Mouse (Mus musculus) embryo, embryonic 11.5 days (tissue): Measurements from ENCODE around the gene Nos1ap.

Source experiments
- DNase-seq: peaks from one replicate; pipeline ENCODE4 v3.0.0-alpha.2; 2012; ENCODE audit warnings: low read depth, low spot score

Gene Nos1ap

GRCm38 (mm10) chr1:170502491-170503276 is 87.0 kb downstream of the Nos1ap start:
- DNase-seq, result no peak

DNA sequence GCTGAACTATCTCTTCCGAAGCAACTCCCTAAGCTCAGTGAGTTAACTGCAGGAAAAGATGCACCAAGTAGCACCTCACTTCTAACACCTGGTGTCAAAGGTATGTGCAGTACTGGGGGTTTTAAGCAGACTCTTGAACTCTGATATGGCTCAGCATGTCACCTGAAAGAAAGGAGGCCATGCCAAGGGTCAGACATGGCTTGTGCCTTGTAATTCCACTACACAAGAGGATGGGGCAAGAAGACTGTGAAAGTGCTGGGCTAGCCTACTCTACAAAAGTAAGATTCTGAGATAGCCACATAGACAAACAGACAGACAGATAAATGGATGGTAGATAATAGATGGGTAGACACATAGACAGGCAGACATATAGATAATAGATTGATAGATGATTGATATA is 87.7 kb downstream of the Nos1ap start:
- no peak for DNase-seq

- no peak for DNase-seq
These were observed 88.1 kb downstream of the Nos1ap start for GRCm38 (mm10) chr1:170501556-170501955.

- DNase-seq, result no peak
These were observed 89.8 kb downstream of the Nos1ap start for GRCm38 (mm10) chr1:170499891-170500290.

- DNase-seq, result no peak
These were observed 90.2 kb downstream of the Nos1ap start for GRCm38 (mm10) chr1:170499466-170499865.

DNA sequence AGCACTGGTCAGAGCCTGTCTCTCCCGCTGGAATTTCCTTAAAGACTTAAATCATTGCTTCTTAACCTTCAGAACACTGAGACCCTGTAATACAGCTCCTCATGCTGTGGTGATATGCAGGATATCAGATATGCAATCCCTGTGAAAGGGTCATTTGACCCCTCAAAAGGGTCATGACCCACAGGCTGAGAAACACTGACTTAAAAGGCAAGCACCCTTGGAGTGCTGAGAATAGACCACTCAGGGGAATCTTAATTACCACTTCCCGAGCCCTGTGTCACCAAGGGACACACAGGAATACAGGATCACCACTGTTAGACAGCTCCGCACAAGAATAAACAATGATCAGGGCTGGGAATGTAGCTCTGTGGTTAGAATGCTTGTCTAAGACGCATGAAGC is 91.0 kb downstream of the Nos1ap start:
- no peak for DNase-seq

DNA sequence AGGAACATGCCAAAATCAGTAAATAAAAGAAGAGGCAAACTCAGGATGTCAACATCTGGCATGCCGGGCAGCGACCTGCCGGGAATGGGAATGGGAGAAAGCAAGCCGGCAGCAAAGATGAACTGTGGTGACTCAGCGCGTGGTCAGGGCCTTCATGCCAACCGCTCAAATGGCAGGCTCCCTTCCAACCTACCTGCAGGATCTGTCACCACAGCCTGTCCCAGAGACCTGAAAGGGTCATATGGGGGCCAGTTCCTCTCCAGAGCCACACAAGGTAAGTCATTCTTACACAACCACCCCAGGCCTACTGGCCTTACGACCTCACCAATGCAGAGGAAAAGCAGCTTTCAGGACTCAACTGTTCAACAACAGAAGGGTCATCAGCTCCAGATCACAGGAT is 93.4 kb downstream of the Nos1ap start:
- DNase-seq, result no peak

DNA sequence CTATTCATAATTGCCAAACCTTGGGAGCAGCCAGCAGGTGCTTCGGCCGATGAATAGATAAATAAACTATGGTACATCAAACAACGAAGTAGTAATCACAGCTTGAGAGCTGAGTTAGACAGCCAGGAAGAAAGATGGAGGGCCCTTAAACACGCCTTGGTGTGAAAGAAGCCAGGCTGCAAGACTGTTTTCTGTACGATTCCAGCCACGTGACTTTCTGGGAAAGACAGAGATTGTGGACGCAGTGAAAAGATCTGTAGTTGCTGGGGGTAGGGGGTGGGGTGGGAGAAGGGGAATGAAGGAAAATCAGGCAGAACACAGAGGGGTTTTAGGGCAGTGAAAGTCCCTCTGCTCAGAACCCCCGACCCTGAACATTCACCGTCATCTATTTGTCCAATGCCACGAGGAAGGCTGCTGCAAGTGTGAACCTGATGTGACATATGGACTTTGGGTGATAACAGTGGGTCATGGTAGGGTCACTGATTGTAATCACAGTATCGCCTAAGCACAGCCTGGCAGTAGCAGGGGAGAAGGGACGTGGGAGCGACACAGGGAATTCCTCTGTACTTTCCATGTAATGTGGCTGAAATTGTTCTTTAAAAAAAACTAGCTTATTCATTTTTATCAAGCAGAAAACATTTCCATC is 94.0 kb downstream of the Nos1ap start:
- DNase-seq, result no peak

GRCm38 (mm10) chr1:170492527-170492926 is 97.1 kb downstream of the Nos1ap start:
- DNase-seq, result no peak

- DNase-seq, result no peak
These were observed 97.6 kb downstream of the Nos1ap start for GRCm38 (mm10) chr1:170492027-170492426.

- no peak for DNase-seq
These were observed 99.7 kb downstream of the Nos1ap start for GRCm38 (mm10) chr1:170489936-170490335.

GRCm38 (mm10) chr1:170489450-170489849 is 100.2 kb downstream of the Nos1ap start:
- DNase-seq, result no peak

- no peak for DNase-seq
These were observed 104.5 kb downstream of the Nos1ap start for GRCm38 (mm10) chr1:170485119-170485518.

DNA sequence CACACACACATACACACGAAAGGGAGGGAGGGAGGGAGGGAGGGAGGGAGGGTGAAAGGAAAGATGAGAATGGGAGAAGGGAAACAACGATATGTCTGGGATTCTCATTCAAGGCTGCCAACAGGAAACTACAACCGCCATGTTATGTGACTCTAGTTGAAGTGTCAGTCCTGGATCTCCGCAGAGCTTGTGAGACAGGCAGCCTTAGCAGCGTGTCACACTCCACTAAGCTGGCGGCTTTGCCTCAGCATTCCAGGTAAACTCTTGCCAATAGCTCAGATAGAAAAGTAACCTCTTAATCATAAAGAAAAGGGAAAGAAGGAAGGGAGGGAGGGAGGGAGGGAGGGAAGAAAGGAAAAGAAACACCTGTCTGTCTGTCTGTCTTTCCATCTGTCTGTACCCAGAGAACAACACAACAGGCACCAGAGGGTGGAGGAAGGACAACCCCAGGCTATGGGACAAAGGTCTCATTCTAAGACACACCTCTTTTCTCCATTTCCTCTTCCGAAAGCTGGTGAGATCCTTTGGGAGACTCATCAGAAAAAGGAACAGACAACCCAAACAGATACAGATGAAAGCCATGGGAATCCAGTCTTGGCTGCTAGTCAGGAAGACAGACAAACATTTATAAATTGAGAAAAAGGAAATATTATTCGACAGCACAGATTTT is 107.3 kb downstream of the Nos1ap start:
- no peak for DNase-seq

- DNase-seq, result no peak
These were observed 108.6 kb downstream of the Nos1ap start for GRCm38 (mm10) chr1:170481093-170481492.

GRCm38 (mm10) chr1:170479458-170479798 is 110.2 kb downstream of the Nos1ap start:
- no peak for DNase-seq

DNA sequence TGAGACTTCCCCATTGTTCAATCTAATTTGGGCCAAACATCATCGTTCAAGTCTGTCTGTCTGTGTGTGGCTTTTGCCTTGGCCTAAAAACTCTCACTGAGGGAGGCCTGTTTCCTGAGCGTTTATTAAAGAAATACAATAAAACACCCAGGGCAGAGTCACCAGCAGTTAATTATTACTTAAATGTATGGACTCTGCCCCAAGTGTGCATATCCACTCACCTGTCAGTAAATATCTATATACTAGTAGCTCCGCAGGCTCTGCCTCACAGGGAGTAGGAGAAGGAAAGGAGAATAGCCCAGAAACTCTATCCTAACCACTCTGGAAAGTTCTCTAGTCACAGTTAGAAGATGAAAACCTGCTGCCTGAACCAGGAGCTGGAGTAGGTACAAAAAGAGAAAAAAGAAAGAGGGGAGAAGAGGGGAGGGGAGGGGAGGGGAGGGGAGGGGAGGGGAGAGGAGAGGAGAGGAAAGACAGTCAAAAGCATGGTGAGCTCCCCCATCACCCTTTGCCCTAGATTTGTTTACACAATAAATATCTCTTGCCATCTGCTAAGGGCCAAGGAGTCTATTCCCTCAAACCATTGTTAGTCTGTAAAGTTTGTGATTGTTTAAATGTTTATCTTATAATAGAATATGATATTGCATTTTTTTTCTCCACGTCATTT is 110.7 kb downstream of the Nos1ap start:
- no peak for DNase-seq

DNA sequence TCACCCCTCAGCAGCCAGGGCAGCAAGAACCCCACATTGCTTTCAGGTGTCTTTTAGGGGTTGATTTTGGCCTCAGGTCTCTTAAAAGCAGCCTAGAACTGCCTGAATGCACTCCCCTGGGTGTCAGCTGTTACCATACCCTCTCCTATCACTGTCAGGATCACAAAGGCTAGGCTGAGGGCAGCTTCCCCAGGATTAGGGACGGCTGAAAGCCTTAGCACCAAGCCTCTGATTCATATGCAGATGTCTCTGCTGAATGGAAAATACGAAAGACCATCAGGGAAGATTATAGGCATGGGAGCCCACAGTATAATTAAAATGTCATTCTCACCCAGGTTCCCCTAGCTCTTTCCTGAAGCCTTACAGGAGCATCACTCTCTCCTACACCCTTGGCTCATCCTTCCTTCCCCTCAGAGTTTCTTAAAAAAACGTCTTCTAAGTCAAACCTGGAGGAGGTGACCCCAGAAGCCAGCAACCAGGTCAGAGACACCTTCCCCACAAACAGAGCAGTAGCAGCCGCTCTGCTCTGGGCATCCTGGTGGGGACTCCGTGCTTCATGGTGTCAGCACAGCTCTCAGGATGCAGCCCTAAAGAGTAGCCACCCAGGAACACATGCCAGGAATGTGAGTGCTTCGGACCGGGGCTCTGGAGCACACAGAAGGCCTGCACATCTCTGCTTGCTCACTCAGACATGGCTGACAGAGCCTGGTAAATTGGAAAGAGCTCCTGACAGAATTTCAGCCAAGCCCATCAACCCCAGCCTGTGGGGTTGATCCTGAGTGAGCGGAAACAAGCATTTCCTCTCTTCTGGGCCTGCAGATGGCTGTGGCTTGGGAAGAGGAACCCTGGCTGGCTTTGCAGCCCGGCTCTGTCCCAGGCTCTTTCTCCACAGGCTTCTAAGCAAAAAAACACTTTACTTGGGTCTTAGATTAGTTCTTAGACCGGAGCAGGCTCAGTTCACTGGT is 111.7 kb downstream of the Nos1ap start:
- DNase-seq, result no peak

GRCm38 (mm10) chr1:170473460-170473859 is 116.2 kb downstream of the Nos1ap start:
- DNase-seq, result no peak

- DNase-seq, result no peak
These were observed 116.8 kb downstream of the Nos1ap start for GRCm38 (mm10) chr1:170472861-170473260.
